Mouse (Mus musculus) myocyte (in vitro differentiated cells): Measurements from ENCODE around the gene Zfp692. TPM values are rescaled to one million over a fixed set of nuclear protein-coding genes. Genes with fewer than 3 reads are reported as not detected.

Experiments used
- H3K27me3 ChIP-seq: one replicate; pipeline ENCODE4 v1.6.1; 2011; ENCODE audit not compliant: control insufficient read depth, insufficient read depth, insufficient read length
- H3K36me3 ChIP-seq: one replicate; pipeline ENCODE4 v1.6.1; 2011; ENCODE audit not compliant: control insufficient read depth, insufficient read depth
- H3K4me2 ChIP-seq: one replicate; pipeline ENCODE4 v1.6.1; 2011; ENCODE audit warnings: low read depth, control low read depth
- H3K4me3 ChIP-seq: one replicate; pipeline ENCODE4 v1.5.1; 2011; ENCODE audit warnings: mild to moderate bottlenecking, control low read depth, moderate library complexity
- H3K79me2 ChIP-seq: one replicate; pipeline ENCODE4 v1.6.1; 2011; ENCODE audit not compliant: control insufficient read depth, insufficient read depth
- H3ac ChIP-seq: one replicate; pipeline ENCODE4 v1.6.1; 2011; ENCODE audit not compliant: control insufficient read depth, insufficient read length
- CEBPB ChIP-seq: IDR thresholded peaks from 2 replicates; pipeline ENCODE4 v1.6.1; 2011; ENCODE audit warnings: mild to moderate bottlenecking, moderate library complexity; ENCODE audit not compliant: poor library complexity, insufficient read depth, severe bottlenecking
- E2F4 ChIP-seq: IDR thresholded peaks from one replicate; pipeline ENCODE4 v1.6.1; 2011; ENCODE audit warnings: mild to moderate bottlenecking, control low read depth, moderate library complexity; ENCODE audit not compliant: insufficient read depth
- MAX ChIP-seq: IDR thresholded peaks from one replicate; pipeline ENCODE4 v1.6.1; 2011; ENCODE audit warnings: low read depth, mild to moderate bottlenecking, control low read depth
- MYOD1 ChIP-seq, 3 experiments: IDR thresholded peaks; one replicate each; pipeline ENCODE4 v1.6.1; 2011; ENCODE audit warnings: control low read depth in 2 of 3, low read depth in 2 of 3, mild to moderate bottlenecking in 2 of 3, moderate library complexity in 1 of 3; ENCODE audit not compliant: insufficient read length in 2 of 3, control insufficient read depth in 1 of 3
- MYOG ChIP-seq, 3 experiments: IDR thresholded peaks; one replicate each; pipeline ENCODE4 v1.6.1; 2011; ENCODE audit warnings: control low read depth in 2 of 3, low read depth in 2 of 3, mild to moderate bottlenecking in 2 of 3; ENCODE audit not compliant: insufficient read length in 2 of 3, control insufficient read depth in 1 of 3, insufficient read depth in 1 of 3
- POLR2A ChIP-seq: IDR thresholded peaks from one replicate; pipeline ENCODE4 v1.6.1; 2011; ENCODE audit warnings: low read depth, mild to moderate bottlenecking, control low read depth, moderate library complexity; ENCODE audit not compliant: insufficient read length
- POLR2AphosphoS2 ChIP-seq: IDR thresholded peaks from one replicate; pipeline ENCODE4 v1.6.1; 2011; ENCODE audit warnings: low read depth, control low read depth; ENCODE audit not compliant: insufficient read length
- REST ChIP-seq: IDR thresholded peaks from one replicate; pipeline ENCODE4 v1.6.1; 2011; ENCODE audit warnings: mild to moderate bottlenecking, control low read depth, moderate library complexity; ENCODE audit not compliant: insufficient read depth, insufficient read length
- SRF ChIP-seq: IDR thresholded peaks from one replicate; pipeline ENCODE4 v1.6.1; 2011; ENCODE audit warnings: low read depth; ENCODE audit not compliant: control insufficient read depth, insufficient read length
- TCF12 ChIP-seq: IDR thresholded peaks from one replicate; pipeline ENCODE4 v1.6.1; 2011; ENCODE audit warnings: mild to moderate bottlenecking, control low read depth; ENCODE audit not compliant: poor library complexity, insufficient read depth, severe bottlenecking
- TCF3 ChIP-seq: IDR thresholded peaks from one replicate; pipeline ENCODE4 v1.6.1; 2011; ENCODE audit warnings: low read depth, control low read depth; ENCODE audit not compliant: insufficient read length
- USF1 ChIP-seq: IDR thresholded peaks from one replicate; pipeline ENCODE4 v1.6.1; 2011; ENCODE audit warnings: low read depth, mild to moderate bottlenecking, control low read depth, moderate library complexity
- polyA plus RNA-seq: library from polyadenylated mRNA; unstranded; fragments of >200 nt; fragmentation: generic; extraction: Trizol; gene quantifications from one replicate; pipeline ENCODE4 v1.2.1, GENCODE M21; 2012; ENCODE audit warnings: missing spikeins

Gene Zfp692
- 6.0 TPM for polyA plus RNA-seq

GRCm38 (mm10) chr11:58306860-58307308 is at the start of gene Zfp692:
Gene Zfp692 (plus strand): TSS chr11:58307069.
- Histone ChIP-seq H3ac (peak within 1 kb of the TSS; percentile 17), H3K79me2 (no peaks in the 10 kb centered on the region), H3K27me3 (no peaks in the 10 kb centered on the region), H3K4me2 (peak within 1 kb of the TSS; percentile 89), H3K36me3 (no peaks in the 10 kb centered on the region), H3K4me3 (peak within 1 kb of the TSS; percentile 57)
- TF ChIP-seq REST (no peak), TCF3 (no peak), E2F4 (no peak), MYOD1 (IDR thresholded peaks at IDR 0.05; ENCODE audit: control insufficient read depth in 1 of 3, insufficient read length in 2 of 3, low read depth in 2 of 3) (peak in 2 of 3 experiments; percentile 13 to 21), POLR2A (peak; percentile 42), SRF (peak; percentile 37), MYOG (IDR thresholded peaks at IDR 0.05; ENCODE audit: control insufficient read depth in 1 of 3, insufficient read depth in 1 of 3, insufficient read length in 2 of 3, low read depth in 2 of 3) (peak in 1 of 3 experiments; percentile 17), CEBPB (no peak)

GRCm38 (mm10) chr11:58257816-58258215 is 49.1 kb upstream of the Zfp692 start:
- Histone ChIP-seq H3K4me2 (no peak overlapping the region), H3K4me3 (no peak overlapping the region), H3K79me2 (no peaks in the 10 kb centered on the region), H3K27me3 (no peaks in the 10 kb centered on the region), H3ac (no peak overlapping the region), H3K36me3 (no peaks in the 10 kb centered on the region)
- TF ChIP-seq CEBPB: no peak
- no peak for TF ChIP-seq SRF
- TF ChIP-seq POLR2AphosphoS2: no peak
- TF ChIP-seq POLR2A: no peak
- no peak for TF ChIP-seq TCF3
- no peak for TF ChIP-seq REST
- TF ChIP-seq MYOG (IDR thresholded peaks at IDR 0.05; ENCODE audit: control insufficient read depth in 1 of 3, insufficient read depth in 1 of 3, insufficient read length in 2 of 3, low read depth in 2 of 3): no peak
- no peak for TF ChIP-seq MAX
- no peak for TF ChIP-seq MYOD1 (IDR thresholded peaks at IDR 0.05; ENCODE audit: control insufficient read depth in 1 of 3, insufficient read length in 2 of 3, low read depth in 2 of 3)
- no peak for TF ChIP-seq USF1
- no peak for TF ChIP-seq TCF12
- no peak for TF ChIP-seq E2F4

- H3K27me3 ChIP-seq: peaks cover 17% of the 10 kb centered on the region
- H3ac ChIP-seq: no peak overlapping the region
- no peaks in the 10 kb centered on the region for H3K79me2 ChIP-seq
- no peak overlapping the region for H3K4me2 ChIP-seq
- H3K36me3 ChIP-seq: no peaks in the 10 kb centered on the region
- TF ChIP-seq TCF3: no peak
- H3K4me3 ChIP-seq: no peak overlapping the region
Observed at GRCm38 (mm10) chr11:58260156-58260555, 46.7 kb upstream of the Zfp692 start.

GRCm38 (mm10) chr11:58261826-58262225 is 45.0 kb upstream of the Zfp692 start:
- Histone ChIP-seq H3K27me3 (peaks cover 20% of the 10 kb centered on the region), H3K4me3 (no peak overlapping the region), H3ac (no peak overlapping the region), H3K79me2 (no peaks in the 10 kb centered on the region), H3K36me3 (no peaks in the 10 kb centered on the region), H3K4me2 (no peak overlapping the region)
- TF ChIP-seq CEBPB: no peak
- no peak for TF ChIP-seq TCF3
- no peak for TF ChIP-seq MYOD1 (IDR thresholded peaks at IDR 0.05; ENCODE audit: control insufficient read depth in 1 of 3, insufficient read length in 2 of 3, low read depth in 2 of 3)
- TF ChIP-seq TCF12: no peak
- TF ChIP-seq MYOG (IDR thresholded peaks at IDR 0.05; ENCODE audit: control insufficient read depth in 1 of 3, insufficient read depth in 1 of 3, insufficient read length in 2 of 3, low read depth in 2 of 3): no peak

- Histone ChIP-seq H3K79me2 (no peaks in the 10 kb centered on the region), H3K4me2 (no peak overlapping the region), H3K27me3 (peaks cover 20% of the 10 kb centered on the region), H3K36me3 (no peaks in the 10 kb centered on the region), H3ac (no peak overlapping the region), H3K4me3 (no peak overlapping the region)
- TF ChIP-seq MYOD1 (IDR thresholded peaks at IDR 0.05; ENCODE audit: control insufficient read depth in 1 of 3, insufficient read length in 2 of 3, low read depth in 2 of 3) (no peak), TCF3 (no peak), POLR2A (no peak), TCF12 (no peak), CEBPB (no peak), USF1 (no peak)
Observed at GRCm38 (mm10) chr11:58262336-58262735, 44.5 kb upstream of the Zfp692 start.
